Mouse (Mus musculus) megakaryocyte, embryonic 14.5 days (primary cell): ENCODE measurements at regions not wholly inside any gene's neighbourhood (a gene's known extent, or its start where the extent isn't known, plus 50 kb on each side); places are given as distances from the start of the nearest gene placed in this dataset.

Experiments used
- FLI1 ChIP-seq: IDR thresholded peaks from 2 replicates; pipeline ENCODE4 v1.6.1; 2012; ENCODE audit warnings: low read length, inconsistent platforms, mixed read lengths
- GATA1 ChIP-seq: IDR thresholded peaks from 3 replicates; pipeline ENCODE4 v1.6.1; 2012; ENCODE audit warnings: mixed read lengths, low read length, inconsistent platforms, borderline replicate concordance

DNA sequence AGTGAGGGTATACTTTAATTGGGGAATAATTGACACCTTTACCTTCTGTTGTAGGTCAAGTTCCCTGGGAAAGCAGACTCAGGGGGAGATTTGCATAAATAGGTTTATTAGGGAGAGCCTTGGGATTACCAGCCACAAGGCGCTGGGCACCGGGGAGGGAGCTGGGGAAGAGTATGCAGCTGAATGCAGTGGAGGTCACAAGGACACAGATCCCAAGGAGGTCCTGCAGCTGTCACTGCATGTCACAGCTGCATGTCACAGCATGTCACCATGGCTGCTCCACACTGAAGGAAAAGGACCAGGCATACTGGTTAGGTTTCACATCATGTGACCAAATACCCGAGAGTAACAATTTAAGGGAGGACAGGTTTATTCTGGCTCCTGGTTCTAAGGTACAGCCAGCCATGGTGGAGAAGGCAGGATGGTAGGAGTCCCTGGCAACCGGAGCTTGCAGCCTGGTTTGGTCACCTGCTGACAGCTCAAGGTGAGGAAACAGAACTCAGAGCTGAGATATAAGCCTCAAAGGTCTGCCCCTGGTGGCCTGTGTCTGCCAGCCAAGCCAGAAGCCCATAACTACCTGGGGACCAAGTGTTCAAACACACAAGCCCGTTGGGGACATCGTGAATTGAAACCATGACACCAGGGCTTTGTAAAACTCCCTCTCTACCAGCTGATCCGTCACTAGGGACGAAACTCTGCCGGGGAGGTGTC lies 1169.5 kb upstream of the Gulo start:
- TF ChIP-seq GATA1: no peak
- no peak for TF ChIP-seq FLI1
